Mouse (Mus musculus): ENCODE measurements at regions not wholly inside any gene's neighbourhood (a gene's known extent, or its start where the extent isn't known, plus 50 kb on each side); places are given as distances from the start of the nearest gene placed in this dataset.

DNA sequence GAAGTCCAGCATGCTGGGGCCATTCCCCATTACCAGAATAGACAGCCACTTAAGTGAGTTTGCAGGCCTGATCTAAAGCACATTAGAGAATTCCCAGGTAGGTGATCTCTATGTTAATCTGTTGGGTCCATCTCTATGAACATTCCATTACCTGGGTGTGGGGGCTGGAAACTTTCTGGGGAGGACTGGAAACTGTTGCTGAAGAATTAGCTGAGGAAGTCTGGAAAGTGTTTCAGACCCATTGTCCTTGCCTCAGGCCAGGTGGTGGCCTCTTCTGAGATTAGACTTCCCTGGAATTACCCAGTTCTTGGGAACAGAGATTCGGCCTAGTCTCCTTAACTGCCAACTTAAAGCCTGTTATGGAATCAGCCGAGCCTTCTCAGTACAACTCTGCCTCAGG, 224.5 kb upstream of the Kcnj3 start:
- TF ChIP-seq HCFC1 (IDR thresholded peaks at IDR 0.05; ENCODE audit: borderline replicate concordance, insufficient read depth, low read length) (no peak), CHD2 (IDR thresholded peaks at IDR 0.05; ENCODE audit: low read depth, low read length) (no peak), ZNF384 (IDR thresholded peaks at IDR 0.05; ENCODE audit: low read depth, low read length) (no peak), ZC3H11A (IDR thresholded peaks at IDR 0.05; ENCODE audit: borderline replicate concordance, low read depth, low read length) (no peak), MAFK (IDR thresholded peaks at IDR 0.05; ENCODE audit: insufficient read depth, low read depth, low read length) (no peak)

Measured in ES-E14 (cell line).